Mouse (Mus musculus) G1E-ER4 (cell line): ENCODE data around the gene Gm10320. TPM values are rescaled to one million over a fixed set of nuclear protein-coding genes. Genes with fewer than 3 reads are reported as not detected.

ENCODE experiments used
- GATA1 ChIP-seq: IDR thresholded peaks from one replicate; pipeline ENCODE4 v1.8.0; 2012; ENCODE audit warnings: low read length, inconsistent platforms
- polyA plus RNA-seq: library from polyadenylated mRNA; stranded (reverse); fragments of >175 nt; gene quantifications from 2 replicates; pipeline ENCODE4 v1.2.3, GENCODE M21; 2012

Gm10320 gene
- polyA plus RNA-seq, 1 experiment = 0.83 TPM

DNA sequence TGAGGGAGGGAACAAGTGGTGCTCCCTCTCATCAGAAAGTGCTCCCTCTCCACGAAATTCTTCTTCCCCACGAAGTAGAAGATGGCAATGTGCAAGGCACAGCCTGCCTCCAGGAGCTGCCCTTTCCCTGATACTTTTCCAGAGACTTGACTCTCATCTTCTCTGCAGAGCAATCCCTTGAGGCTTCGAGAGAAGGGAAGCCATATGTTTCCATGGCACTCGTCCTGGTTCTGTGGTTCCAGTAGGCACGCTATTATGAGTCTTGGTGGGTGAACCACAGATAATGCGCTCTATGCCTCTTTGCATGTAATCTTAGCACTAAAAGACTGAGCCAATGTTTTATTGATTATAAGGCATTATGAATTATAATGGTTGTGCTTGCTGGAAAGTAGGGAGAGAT, 44.1 kb downstream of the Gm10320 start:
- TF ChIP-seq GATA1 = no peak

DNA sequence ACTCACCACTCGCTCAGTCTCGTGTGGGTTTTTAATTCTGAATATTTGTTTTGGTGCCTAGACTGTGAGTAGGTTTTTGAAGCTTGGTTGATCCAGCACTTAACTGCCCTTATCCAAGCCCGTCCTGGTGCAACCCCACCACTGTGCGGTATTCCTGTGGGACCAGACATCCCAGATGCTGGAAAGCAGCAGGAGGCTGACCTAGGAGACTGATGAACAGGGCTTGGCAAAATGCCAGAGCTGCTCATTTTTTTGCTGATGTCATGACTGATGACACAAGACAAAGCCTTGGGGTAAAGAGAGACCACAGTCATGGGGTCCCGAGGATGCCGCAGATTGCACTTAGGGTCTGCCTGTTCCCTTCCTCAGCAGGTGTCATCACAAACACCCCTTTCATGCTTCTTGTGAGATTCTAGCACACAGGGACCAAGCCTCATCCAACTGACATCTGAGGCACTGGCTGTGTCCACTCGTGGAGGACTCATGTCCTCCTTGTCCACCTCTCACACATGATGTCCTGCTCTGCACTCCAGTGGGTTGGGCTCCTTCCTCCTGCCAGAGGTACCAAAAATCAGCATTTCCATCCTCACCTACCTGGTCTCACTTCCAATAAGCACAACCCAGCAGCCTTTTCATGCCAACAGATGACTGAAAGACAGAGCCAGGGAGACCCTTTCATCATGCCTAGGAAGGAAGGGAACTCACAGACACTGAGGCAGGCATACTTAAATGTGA, 46.2 kb downstream of the Gm10320 start:
- TF ChIP-seq GATA1 = no peak

DNA sequence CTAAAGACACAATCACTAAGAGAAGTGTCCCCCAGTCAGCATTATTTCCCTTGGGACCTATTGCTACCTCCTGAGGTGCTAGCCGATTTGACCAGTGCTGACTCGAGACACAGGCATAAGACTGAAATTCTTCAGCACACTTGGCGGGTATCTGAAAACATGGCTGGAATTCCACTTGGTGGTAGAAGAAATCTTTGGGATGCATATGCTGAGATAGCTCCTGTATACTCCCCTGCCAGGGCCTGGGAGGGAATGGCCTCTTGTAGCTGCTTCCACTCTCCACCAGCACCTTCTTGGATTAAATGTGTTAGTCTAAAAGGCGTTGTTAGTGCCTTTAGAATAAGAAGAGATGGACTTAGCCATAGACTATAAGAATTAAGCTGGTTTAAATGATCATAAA, 50.8 kb downstream of the Gm10320 start:
- no peak for TF ChIP-seq GATA1

DNA sequence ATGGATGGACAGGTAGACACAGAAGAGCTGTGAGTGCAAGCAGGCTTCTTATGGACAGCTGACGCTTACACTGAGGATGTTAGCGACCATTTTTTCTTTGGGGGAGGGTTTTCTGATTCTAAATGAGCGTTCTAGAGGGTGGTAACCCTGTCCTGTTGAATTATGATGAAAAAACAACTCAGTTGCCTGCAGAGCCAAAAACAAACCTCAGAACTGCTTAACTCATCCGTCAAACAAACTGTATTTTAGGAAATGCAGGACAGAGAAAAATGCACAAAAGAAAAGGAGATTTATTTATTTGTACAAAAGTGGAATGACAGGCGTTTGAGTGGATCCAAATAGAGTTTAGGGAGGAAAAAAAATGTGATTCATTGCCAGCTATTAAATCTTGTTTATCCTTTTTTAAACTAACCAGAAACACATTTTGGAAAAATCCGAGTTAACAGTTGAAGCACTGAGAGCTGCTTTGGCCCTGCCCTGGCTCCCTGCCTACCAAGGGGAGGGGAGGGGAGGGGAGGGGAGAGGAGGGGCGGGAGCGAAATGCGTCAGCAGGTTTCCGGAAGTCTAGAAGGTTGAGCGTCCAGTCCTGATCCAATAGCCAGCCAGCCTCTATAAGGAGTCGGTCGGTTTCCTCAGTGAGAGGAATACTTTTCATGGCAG, 51.4 kb downstream of the Gm10320 start:
- TF ChIP-seq GATA1 = no peak

Other genes with a start within 250 kb of the Gm10320 start
- 17.0 and 26.1 TPM in 2 replicates for gene Utp15, start 229.0 kb downstream of the Gm10320 start, polyA plus RNA-seq
- gene Ankra2, start 228.9 kb downstream of the Gm10320 start, polyA plus RNA-seq = 20.2 and 30.3 TPM in 2 replicates
- gene Gm21976, start 212.1 kb downstream of the Gm10320 start, polyA plus RNA-seq = not detected in 2 replicates
- gene Btf3, start 175.0 kb downstream of the Gm10320 start, polyA plus RNA-seq = 98.7 and 100 TPM in 2 replicates
- not detected in 2 replicates for gene Foxd1, start 137.8 kb downstream of the Gm10320 start, polyA plus RNA-seq
- gene Tmem174, start 145.4 kb upstream of the Gm10320 start, polyA plus RNA-seq = not detected in 2 replicates
- not detected in 2 replicates for gene Tmem171, start 202.8 kb upstream of the Gm10320 start, polyA plus RNA-seq